Comparison of ENCODE assay signal across 8 mouse cellular contexts in the genomic region with DNA sequence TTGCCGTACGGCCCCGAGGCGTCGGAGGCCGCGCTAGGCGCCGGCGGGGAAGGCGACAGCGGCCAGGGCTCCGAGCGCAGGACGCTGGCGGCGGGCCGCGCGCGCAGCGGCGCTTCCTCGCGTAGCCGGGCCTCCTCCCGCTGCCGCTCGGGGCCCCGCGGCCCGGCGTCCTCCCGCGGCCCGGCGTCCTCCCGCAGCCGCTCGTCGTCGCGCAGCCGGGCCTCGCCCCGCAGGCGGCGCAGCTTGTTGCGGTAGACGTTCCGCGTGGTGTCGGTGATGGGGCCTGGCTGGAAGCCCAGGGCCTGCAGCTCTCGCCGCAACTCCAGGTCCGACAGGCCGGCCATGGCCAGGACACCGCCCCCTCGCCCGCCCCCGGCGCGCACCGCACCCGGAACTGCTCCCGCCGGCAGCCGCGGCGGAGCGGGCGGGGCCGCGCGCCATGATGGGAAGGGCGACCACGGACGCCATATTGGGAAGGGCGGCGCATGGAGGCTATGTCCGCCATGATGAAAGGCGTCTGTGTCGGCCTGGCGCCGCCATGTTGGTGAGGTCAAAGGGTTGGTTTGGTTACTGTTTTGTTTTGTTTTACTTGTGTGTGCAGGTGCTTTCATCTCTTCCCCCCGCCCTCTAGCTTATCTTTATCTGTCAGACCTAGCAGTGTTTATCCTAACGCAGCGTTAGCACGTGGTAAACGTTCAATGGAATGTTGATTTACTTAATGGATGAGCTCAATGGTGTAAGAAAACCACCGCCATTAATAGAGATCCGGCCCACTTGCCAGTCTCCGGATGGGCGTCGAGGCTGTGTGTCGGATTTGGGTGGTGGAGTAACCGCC. TPM values are rescaled to one million over a fixed set of nuclear protein-coding genes. Genes with fewer than 3 reads are reported as not detected.
DNase-seq lines count a peak whose midpoint lies in the region; ATAC-seq lines count a peak whose summit lies in the region.

A gene (minus strand): TSS at position 395 of the 835 bp plus-strand sequence.

- H3K9ac ChIP-seq in heart, embryonic 13.5 days = peak within 1 kb of the TSS; percentile 98
- H3K9ac ChIP-seq in liver, embryonic 13.5 days = peak within 1 kb of the TSS; percentile 97
- H3K9ac ChIP-seq in stomach, embryonic 16.5 days (ENCODE audit: low read length) = peak within 1 kb of the TSS; percentile 99

- peaks cover 4% of the 10 kb centered on the region; the same call in 1 of the 2 replicates for H3K9me3 ChIP-seq in heart, embryonic 13.5 days
- H3K9me3 ChIP-seq in liver, embryonic 13.5 days (replicated peaks) = no peaks in the 10 kb centered on the region
- no peaks in the 10 kb centered on the region for H3K9me3 ChIP-seq in stomach, embryonic 16.5 days (replicated peaks; ENCODE audit: control insufficient read depth, low read length)

- peaks cover 5% of the 10 kb centered on the region for H3K4me1 ChIP-seq in brown adipose tissue, adult 24 weeks (ENCODE audit: control insufficient read depth, insufficient read depth, insufficient read length, low read length)
- H3K4me1 ChIP-seq in heart, embryonic 13.5 days = peaks cover 27% of the 10 kb centered on the region
- H3K4me1 ChIP-seq in liver, embryonic 13.5 days (replicated peaks) = peaks cover 42% of the 10 kb centered on the region
- H3K4me1 ChIP-seq in stomach, embryonic 16.5 days (ENCODE audit: control insufficient read depth, insufficient read depth, low read length) = peaks cover 14% of the 10 kb centered on the region

- peak within 1 kb of the TSS; percentile 76 for H3K4me2 ChIP-seq in heart, embryonic 13.5 days
- peak within 1 kb of the TSS; percentile 96 for H3K4me2 ChIP-seq in liver, embryonic 13.5 days
- H3K4me2 ChIP-seq in stomach, embryonic 16.5 days (ENCODE audit: low read depth, low read length) = peak within 1 kb of the TSS; percentile 77

- H3K4me3 ChIP-seq in brown adipose tissue, adult 24 weeks (ENCODE audit: insufficient read depth, low read depth, low read length) = peak within 1 kb of the TSS; percentile 88
- peak within 1 kb of the TSS; percentile 87 for H3K4me3 ChIP-seq in heart, embryonic 13.5 days
- peak within 1 kb of the TSS; percentile 92 for H3K4me3 ChIP-seq in liver, embryonic 13.5 days (replicated peaks)
- H3K4me3 ChIP-seq in stomach, embryonic 16.5 days (replicated peaks; ENCODE audit: low read length) = peak within 1 kb of the TSS; percentile 81

- peak within 1 kb of the TSS; percentile 59 for H3K27ac ChIP-seq in brown adipose tissue, adult 24 weeks (replicated peaks; ENCODE audit: low read depth, low read length)
- peak within 1 kb of the TSS; percentile 93 for H3K27ac ChIP-seq in heart, embryonic 13.5 days (replicated peaks)
- H3K27ac ChIP-seq in liver, embryonic 13.5 days = peak within 1 kb of the TSS; percentile 93
- peak within 1 kb of the TSS; percentile 92 for H3K27ac ChIP-seq in stomach, embryonic 16.5 days (ENCODE audit: low read length)

- peak; percentile 98 for DNase-seq in CD4-positive, CD25-positive, alpha-beta regulatory T cell, adult 2 months (ENCODE audit: low read depth, low spot score)
- peak; percentile 23 for DNase-seq in fat pad, adult 2 months (ENCODE audit: extremely low read depth, low read depth, low spot score)
- peak; percentile 98 for DNase-seq in kidney, postnatal 14 days
- peak; percentile 93 for DNase-seq in liver, embryonic 13.5 days
- peak; percentile 92 for DNase-seq in neural tube, embryonic 10.5 days (ENCODE audit: extremely low spot score, low spot score)

- peaks cover 34% of the 10 kb centered on the region for H3K36me3 ChIP-seq in heart, embryonic 13.5 days
- H3K36me3 ChIP-seq in liver, embryonic 13.5 days = peaks cover 33% of the 10 kb centered on the region
- peaks cover 3% of the 10 kb centered on the region for H3K36me3 ChIP-seq in stomach, embryonic 16.5 days (ENCODE audit: control insufficient read depth, insufficient read depth, low read length)

- H3K27me3 ChIP-seq in heart, embryonic 13.5 days (replicated peaks) = peaks cover 8% of the 10 kb centered on the region; the same call in 1 of the 2 replicates
- peaks cover 13% of the 10 kb centered on the region for H3K27me3 ChIP-seq in liver, embryonic 13.5 days
- H3K27me3 ChIP-seq in stomach, embryonic 16.5 days (ENCODE audit: control insufficient read depth, insufficient read depth, low read length) = no peaks in the 10 kb centered on the region

- WGBS in heart, embryonic 13.5 days = 3% methylated on average over 92 of the region's 97 CpGs
- WGBS in liver, embryonic 13.5 days (ENCODE audit: insufficient replicate concordance) = 2% methylated on average over 85 of the region's 97 CpGs
- whole genome bisulfite sequencing in stomach, embryonic 16.5 days = 3% methylated on average over 88 of the region's 97 CpGs

- peak; percentile 92 for ATAC-seq in heart, embryonic 13.5 days (ENCODE audit: extremely low read depth, insufficient number of reproducible peaks, low FRiP score, low TSS enrichment)
- peak; percentile 90 for ATAC-seq in liver, embryonic 13.5 days (ENCODE audit: low read depth)
- ATAC-seq in stomach, embryonic 16.5 days (ENCODE audit: insufficient read depth, low FRiP score) = peak; percentile 96

RNA-seq across cellular contexts. Expression of the gene that starts here (rescaled TPM):
- polyA plus RNA-seq in brown adipose tissue, adult 24 weeks (2012; ENCODE audit: insufficient read depth, insufficient read length, missing spikeins) = 12.3 and 19.7 TPM in 2 replicates
- polyA plus RNA-seq in heart, embryonic 13.5 days (2015; fragmentation: Nextera tagmentation; extraction: Ambion mirVana) = 7.6 and 7.7 TPM in 2 replicates
- polyA plus RNA-seq in liver, embryonic 13.5 days (2015; fragmentation: Nextera tagmentation; extraction: Ambion mirVana) = 3.0 and 4.6 TPM in 2 replicates
- polyA plus RNA-seq in stomach, embryonic 16.5 days (2015; fragmentation: Nextera tagmentation; extraction: Ambion mirVana) = 8.2 and 9.5 TPM in 2 replicates

Comparison
In these comparisons a context has a peak if more than half of its experiments do, and no peak if none do; other contexts are left out.
1. Peak in every context shown above with its lines: DNase-seq, ATAC-seq, H3K4me3 ChIP-seq and H3K27ac ChIP-seq.
2. DNase-seq: peak in every context shown above with its lines; median percentile 98 in CD4-positive, CD25-positive, alpha-beta regulatory T cell, adult 2 months; 98 in kidney, postnatal 14 days; 93 in liver, embryonic 13.5 days; 92 in neural tube, embryonic 10.5 days; 23 in fat pad, adult 2 months.